Mouse (Mus musculus): ENCODE data around the gene Trpm8. TPM values are rescaled to one million over a fixed set of nuclear protein-coding genes. Genes with fewer than 3 reads are reported as not detected.

The Trpm8 gene
- total and polyA plus RNA-seq, 2 experiments from 2014 or later, result not detected

- peaks cover 60% of the 10 kb centered on the region for H3K9me3 ChIP-seq (replicated peaks; ENCODE audit: control insufficient read depth, low read length)
These were observed 18.9 kb downstream of the Trpm8 start for GRCm38 (mm10) chr1:88296171-88296920.

DNA sequence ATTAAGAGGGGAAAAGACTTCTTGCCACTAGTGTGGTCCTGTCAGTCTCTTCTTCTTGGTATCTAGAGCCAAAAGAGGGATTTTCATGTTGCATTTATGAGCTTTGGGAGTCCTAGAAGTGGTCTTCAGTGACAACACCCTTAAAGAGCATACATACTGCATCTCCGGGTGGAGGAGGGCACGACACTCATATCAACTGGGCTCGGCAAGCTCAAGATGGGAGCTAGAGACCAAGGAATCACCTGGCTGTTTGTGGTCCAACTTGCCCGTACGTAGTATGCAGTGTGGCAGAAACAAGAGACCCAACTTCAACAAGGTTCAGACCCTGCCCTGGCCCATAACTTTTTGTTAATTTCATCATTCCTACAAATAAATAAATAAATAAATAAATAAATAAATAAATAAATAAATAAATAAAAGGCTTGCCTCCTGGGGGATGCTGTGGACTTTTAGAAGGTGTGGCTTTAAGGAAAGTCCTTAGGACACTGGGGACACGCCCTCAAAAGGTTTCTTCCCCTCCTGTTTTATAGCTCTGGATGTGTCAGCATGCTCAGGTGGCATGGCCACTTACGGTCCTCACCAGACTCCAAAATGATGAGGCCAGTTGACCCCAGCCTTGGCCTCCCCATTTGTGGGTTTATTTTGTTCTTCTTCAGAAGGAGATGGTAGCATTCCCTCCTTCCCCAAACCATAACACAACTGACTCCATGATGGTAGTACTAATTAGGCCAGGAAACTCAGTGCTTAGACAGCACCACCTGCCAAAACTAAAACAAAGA is 20.2 kb downstream of the Trpm8 start:
- peak; percentile 4 for DNase-seq (ENCODE audit: low spot score)
- TF ChIP-seq CTCF (IDR thresholded peaks at IDR 0.05; ENCODE audit: low read depth), result no peak
- TF ChIP-seq EP300 (IDR thresholded peaks at IDR 0.05; ENCODE audit: low read depth), result no peak
- no peak overlapping the region for H3K4me2 ChIP-seq (ENCODE audit: low read depth, low read length)
- no peak overlapping the region for H3K4me3 ChIP-seq (ENCODE audit: low read depth, low read length)
- H3K4me1 ChIP-seq (ENCODE audit: control insufficient read depth, insufficient read depth), result no peaks in the 10 kb centered on the region
- no peak overlapping the region for H3K27ac ChIP-seq (ENCODE audit: low read depth)
- no peaks in the 10 kb centered on the region for H3K36me3 ChIP-seq (replicated peaks; ENCODE audit: control insufficient read depth, insufficient read depth, low read length)
- peaks cover 63% of the 10 kb centered on the region for H3K9me3 ChIP-seq (replicated peaks; ENCODE audit: control insufficient read depth, low read length)
- no peaks in the 10 kb centered on the region for H3K27me3 ChIP-seq (ENCODE audit: control insufficient read depth, insufficient read depth, low read length)
- WGBS, result 60% methylated on average over 7 of the region's 7 CpGs
- ATAC-seq (ENCODE audit: insufficient read depth, low read depth), result no peak
- no peak overlapping the region for H3K9ac ChIP-seq (replicated peaks; ENCODE audit: low read depth, low read length)

More at GRCm38 (mm10) chr1:88296171-88296920, 18.9 kb downstream of the Trpm8 start:
- TF ChIP-seq EP300 (IDR thresholded peaks at IDR 0.05; ENCODE audit: low read depth) (no peak), CTCF (IDR thresholded peaks at IDR 0.05; ENCODE audit: low read depth) (no peak)
- DNase-seq (ENCODE audit: low spot score) (peak; percentile 5), ATAC-seq (ENCODE audit: insufficient read depth, low read depth) (no peak)
- no peak overlapping the region for H3K4me3 ChIP-seq (ENCODE audit: low read depth, low read length)
- no peaks in the 10 kb centered on the region for H3K36me3 ChIP-seq (replicated peaks; ENCODE audit: control insufficient read depth, insufficient read depth, low read length)
- H3K27ac ChIP-seq (ENCODE audit: low read depth), result no peak overlapping the region
- H3K27me3 ChIP-seq (ENCODE audit: control insufficient read depth, insufficient read depth, low read length), result no peaks in the 10 kb centered on the region
- H3K9ac ChIP-seq (replicated peaks; ENCODE audit: low read depth, low read length), result no peak overlapping the region
- 66% methylated on average over 4 of the region's 4 CpGs for WGBS
- H3K4me1 ChIP-seq (ENCODE audit: control insufficient read depth, insufficient read depth), result no peaks in the 10 kb centered on the region
- H3K4me2 ChIP-seq (ENCODE audit: low read depth, low read length), result no peak overlapping the region

GRCm38 (mm10) chr1:88298686-88299528 is 21.4 kb downstream of the Trpm8 start:
- peaks cover 72% of the 10 kb centered on the region for H3K9me3 ChIP-seq (replicated peaks; ENCODE audit: control insufficient read depth, low read length)
- 49% methylated on average over 4 of the region's 4 CpGs for WGBS

GRCm38 (mm10) chr1:88299529-88299945 is 22.1 kb downstream of the Trpm8 start:
- WGBS, result 65% methylated on average over 2 of the region's 2 CpGs
- no peak overlapping the region for H3K4me2 ChIP-seq (ENCODE audit: low read depth, low read length)
- H3K27me3 ChIP-seq (ENCODE audit: control insufficient read depth, insufficient read depth, low read length), result no peaks in the 10 kb centered on the region
- ATAC-seq (ENCODE audit: insufficient read depth, low read depth) (no peak), DNase-seq (ENCODE audit: low spot score) (no peak)
- no peak overlapping the region for H3K9ac ChIP-seq (replicated peaks; ENCODE audit: low read depth, low read length)
- H3K36me3 ChIP-seq (replicated peaks; ENCODE audit: control insufficient read depth, insufficient read depth, low read length), result no peaks in the 10 kb centered on the region
- H3K27ac ChIP-seq (ENCODE audit: low read depth), result no peak overlapping the region
- H3K4me3 ChIP-seq (ENCODE audit: low read depth, low read length), result no peak overlapping the region
- TF ChIP-seq EP300 (IDR thresholded peaks at IDR 0.05; ENCODE audit: low read depth) (no peak), CTCF (IDR thresholded peaks at IDR 0.05; ENCODE audit: low read depth) (no peak)
- H3K4me1 ChIP-seq (ENCODE audit: control insufficient read depth, insufficient read depth), result no peaks in the 10 kb centered on the region
- H3K9me3 ChIP-seq (replicated peaks; ENCODE audit: control insufficient read depth, low read length), result peaks cover 74% of the 10 kb centered on the region

More at GRCm38 (mm10) chr1:88298686-88299528, 21.4 kb downstream of the Trpm8 start:
- Histone ChIP-seq H3K27me3 (ENCODE audit: control insufficient read depth, insufficient read depth, low read length) (no peaks in the 10 kb centered on the region), H3K4me1 (ENCODE audit: control insufficient read depth, insufficient read depth) (no peaks in the 10 kb centered on the region), H3K4me3 (ENCODE audit: low read depth, low read length) (no peak overlapping the region), H3K36me3 (replicated peaks; ENCODE audit: control insufficient read depth, insufficient read depth, low read length) (no peaks in the 10 kb centered on the region), H3K4me2 (ENCODE audit: low read depth, low read length) (no peak overlapping the region), H3K27ac (ENCODE audit: low read depth) (no peak overlapping the region), H3K9ac (replicated peaks; ENCODE audit: low read depth, low read length) (no peak overlapping the region)
- ATAC-seq (ENCODE audit: insufficient read depth, low read depth), result no peak
- TF ChIP-seq CTCF (IDR thresholded peaks at IDR 0.05; ENCODE audit: low read depth), result no peak
- TF ChIP-seq EP300 (IDR thresholded peaks at IDR 0.05; ENCODE audit: low read depth), result no peak
- peak; percentile 8 for DNase-seq (ENCODE audit: low spot score)

Data from heart, postnatal 0 days (tissue).